13 mouse cellular contexts compared by ENCODE assay signal in the genomic region with DNA sequence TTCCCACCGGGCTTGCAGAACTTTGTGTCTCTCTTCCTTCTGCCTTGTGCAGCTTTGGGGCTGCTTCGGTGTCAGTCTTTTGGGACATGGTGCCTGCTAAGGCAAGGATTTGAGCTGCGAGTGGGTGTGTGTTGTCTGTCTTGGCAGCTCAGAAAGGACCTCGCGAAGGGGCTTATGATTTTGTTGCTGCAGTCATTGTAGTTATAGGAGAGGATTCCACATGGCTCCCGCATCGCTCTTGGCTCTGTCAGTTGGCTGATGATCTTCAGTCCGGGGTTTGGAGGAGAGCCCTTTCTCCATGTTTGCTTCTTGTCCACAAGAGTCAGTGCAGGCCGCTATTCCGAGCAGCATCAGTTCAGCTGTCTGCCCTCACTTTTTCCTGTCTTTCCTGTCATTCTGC.
DNase-seq lines count a peak whose midpoint lies in the region; ATAC-seq and TF ChIP-seq lines count a peak whose summit lies in the region.
"Had no signal": no experiment of that assay in that cellular context is flagged by ENCODE, and none has a peak within 500 bp of the region (broad histone marks: within the 10 kb centered on the region; RNA-seq: fewer than 3 reads in every experiment).

No protein-coding gene starts in this region.

- ATAC-seq in forebrain, embryonic 12.5 days (ENCODE audit: low FRiP score): no peak
- no peak for ATAC-seq in forebrain, embryonic 14.5 days
- ATAC-seq in hindbrain, embryonic 12.5 days (ENCODE audit: low FRiP score): no peak
- ATAC-seq in midbrain, embryonic 16.5 days: no peak

- no peak overlapping the region for H3K9ac ChIP-seq in forebrain, embryonic 12.5 days
- H3K9ac ChIP-seq in forebrain, embryonic 14.5 days (ENCODE audit: low read length): no peak overlapping the region; the same call in 1 of the 2 replicates
- H3K9ac ChIP-seq in hindbrain, embryonic 12.5 days: no peak overlapping the region
- H3K9ac ChIP-seq in midbrain, embryonic 16.5 days (ENCODE audit: low read depth, low read length): 0 out of 2 replicates have a peak overlapping the region, but pooled peaks have one; percentile 16
- H3K9ac ChIP-seq: limb, embryonic 13.5 days had no signal

- no peak for DNase-seq in forebrain, embryonic 14.5 days (ENCODE audit: low spot score)
- peak; percentile 10 to 21 for DNase-seq in cerebellum, adult 2 months
- no peak for DNase-seq in liver
- no peak for DNase-seq in spleen, postnatal 4 days (ENCODE audit: low spot score in 2 of 2)
- no peak for DNase-seq in Muller cell, postnatal 12 days (ENCODE audit: inconsistent ontology term)
- DNase-seq: gastrocnemius, postnatal 36 days; thymus, postnatal 36 days had no signal

- H3K9me3 ChIP-seq in forebrain, embryonic 12.5 days: no peaks in the 10 kb centered on the region
- H3K9me3 ChIP-seq in forebrain, embryonic 14.5 days (replicated peaks; ENCODE audit: control insufficient read depth, low read length): no peaks in the 10 kb centered on the region
- no peaks in the 10 kb centered on the region for H3K9me3 ChIP-seq in hindbrain, embryonic 12.5 days (replicated peaks)
- no peaks in the 10 kb centered on the region for H3K9me3 ChIP-seq in midbrain, embryonic 16.5 days (replicated peaks; ENCODE audit: control insufficient read depth, low read length, poor library complexity, severe bottlenecking)
- H3K9me3 ChIP-seq: limb, embryonic 13.5 days had no signal

- H3K36me3 ChIP-seq in forebrain, embryonic 12.5 days (replicated peaks): no peaks in the 10 kb centered on the region
- H3K36me3 ChIP-seq in forebrain, embryonic 14.5 days (ENCODE audit: control insufficient read depth, insufficient read depth, low read length): no peaks in the 10 kb centered on the region
- no peaks in the 10 kb centered on the region for H3K36me3 ChIP-seq in hindbrain, embryonic 12.5 days
- no peaks in the 10 kb centered on the region for H3K36me3 ChIP-seq in midbrain, embryonic 16.5 days (ENCODE audit: control insufficient read depth, insufficient read depth, low read length)
- H3K36me3 ChIP-seq: limb, embryonic 13.5 days had no signal

- WGBS in forebrain, embryonic 12.5 days: 83% methylated on average over 10 of the region's 10 CpGs
- WGBS in forebrain, embryonic 14.5 days: 74% methylated on average over 10 of the region's 10 CpGs
- WGBS in cerebellum, adult 2 months: 18% methylated on average over 10 of the region's 10 CpGs
- 78% methylated on average over 10 of the region's 10 CpGs for WGBS in hindbrain, embryonic 12.5 days
- 56% methylated on average over 10 of the region's 10 CpGs for WGBS in midbrain, embryonic 16.5 days

- peak overlapping the region; percentile 44; the same call in 1 of the 2 replicates for H3K27ac ChIP-seq in forebrain, embryonic 12.5 days
- H3K27ac ChIP-seq in forebrain, embryonic 14.5 days (ENCODE audit: low read depth, low read length): no peak overlapping the region
- H3K27ac ChIP-seq in cerebellum, adult 2 months (ENCODE audit: insufficient read depth, low read length): no peak overlapping the region
- peak overlapping the region; percentile 52; the same call in 1 of the 2 replicates for H3K27ac ChIP-seq in hindbrain, embryonic 12.5 days
- H3K27ac ChIP-seq in midbrain, embryonic 16.5 days (ENCODE audit: low read length): peak overlapping the region; percentile 57
- H3K27ac ChIP-seq: limb, embryonic 13.5 days; macrophage had no signal

- peaks cover 13% of the 10 kb centered on the region for H3K4me1 ChIP-seq in forebrain, embryonic 12.5 days
- peaks cover 11% of the 10 kb centered on the region for H3K4me1 ChIP-seq in forebrain, embryonic 14.5 days (ENCODE audit: control insufficient read depth, insufficient read depth, low read length)
- peaks cover 14% of the 10 kb centered on the region for H3K4me1 ChIP-seq in cerebellum, adult 2 months (ENCODE audit: control insufficient read depth, insufficient read depth, low read length)
- H3K4me1 ChIP-seq in hindbrain, embryonic 12.5 days: peaks cover 10% of the 10 kb centered on the region; the same call in 1 of the 2 replicates
- H3K4me1 ChIP-seq in midbrain, embryonic 16.5 days (ENCODE audit: control insufficient read depth, insufficient read depth, low read length): peaks cover 10% of the 10 kb centered on the region

- H3K27me3 ChIP-seq in forebrain, embryonic 12.5 days: no peaks in the 10 kb centered on the region
- H3K27me3 ChIP-seq in forebrain, embryonic 14.5 days (replicated peaks; ENCODE audit: control insufficient read depth, insufficient read depth, low read length): no peaks in the 10 kb centered on the region
- H3K27me3 ChIP-seq in cerebellum, adult 2 months (ENCODE audit: control insufficient read depth, insufficient read depth, low read length): no peaks in the 10 kb centered on the region
- no peaks in the 10 kb centered on the region for H3K27me3 ChIP-seq in hindbrain, embryonic 12.5 days
- no peaks in the 10 kb centered on the region for H3K27me3 ChIP-seq in midbrain, embryonic 16.5 days (ENCODE audit: control insufficient read depth, insufficient read depth, low read depth, low read length)
- H3K27me3 ChIP-seq: limb, embryonic 13.5 days had no signal

- TF ChIP-seq CTCF in cerebellum, adult 2 months (IDR thresholded peaks at IDR 0.05; ENCODE audit: borderline replicate concordance, insufficient read depth, low read depth, low read length): no peak

- H3K4me3 ChIP-seq in forebrain, embryonic 12.5 days (replicated peaks): no peak overlapping the region
- H3K4me3 ChIP-seq in forebrain, embryonic 14.5 days (ENCODE audit: low read depth, low read length): no peak overlapping the region
- H3K4me3 ChIP-seq in cerebellum, adult 2 months (replicated peaks; ENCODE audit: insufficient read depth, low read depth, low read length): no peak overlapping the region
- H3K4me3 ChIP-seq in hindbrain, embryonic 12.5 days: no peak overlapping the region
- H3K4me3 ChIP-seq in midbrain, embryonic 16.5 days (ENCODE audit: low read depth, low read length): no peak overlapping the region
- H3K4me3 ChIP-seq: erythroblast, embryonic 14.5 days; limb, embryonic 13.5 days had no signal

- no peak for TF ChIP-seq POLR2A in cerebellum, adult 2 months (IDR thresholded peaks at IDR 0.05; ENCODE audit: borderline replicate concordance, insufficient read depth, low read length)

- no peak overlapping the region for H3K4me2 ChIP-seq in forebrain, embryonic 12.5 days
- H3K4me2 ChIP-seq in forebrain, embryonic 14.5 days (ENCODE audit: low read length): no peak overlapping the region
- H3K4me2 ChIP-seq in hindbrain, embryonic 12.5 days (replicated peaks): no peak overlapping the region
- H3K4me2 ChIP-seq in midbrain, embryonic 16.5 days (ENCODE audit: low read length): no peak overlapping the region
- H3K4me2 ChIP-seq: limb, embryonic 13.5 days had no signal

Comparison
In these comparisons a context has a peak if more than half of its experiments do, and no peak if none do; other contexts are left out.
1. H3K27ac ChIP-seq: peak in forebrain, embryonic 12.5 days (single experiment), hindbrain, embryonic 12.5 days (single experiment) and midbrain, embryonic 16.5 days (single experiment); none in forebrain, embryonic 14.5 days (single experiment) and cerebellum, adult 2 months (single experiment).
2. DNase-seq: peak in cerebellum, adult 2 months (2 of 2); none in forebrain, embryonic 14.5 days (single experiment), liver (single experiment), spleen, postnatal 4 days (0 of 2) and Muller cell, postnatal 12 days (single experiment).